Mouse (Mus musculus): ENCODE measurements at regions not wholly inside any gene's neighbourhood (a gene's known extent, or its start where the extent isn't known, plus 50 kb on each side); places are given as distances from the start of the nearest gene placed in this dataset.
"Not testable (repeated sequence)": the region's sequence is repeated elsewhere in the genome, so short reads cannot be mapped to it uniquely, and the experiment has no call there.

GRCm38 (mm10) chr13:42000966-42001365 lies 50.9 kb upstream of the Hivep1 start:
- DNase-seq = no peak

GRCm38 (mm10) chr13:41997883-41998282 lies 53.9 kb upstream of the Hivep1 start:
- no peak for DNase-seq

GRCm38 (mm10) chr13:41994126-41994525 lies 57.7 kb upstream of the Hivep1 start:
- peak; percentile 22 for DNase-seq

GRCm38 (mm10) chr13:41975918-41976317 lies 75.9 kb upstream of the Hivep1 start:
- no peak for DNase-seq

GRCm38 (mm10) chr13:41962915-41963314 lies 88.9 kb upstream of the Hivep1 start:
- no peak for DNase-seq

- not testable (repeated sequence) for DNase-seq
Observed at GRCm38 (mm10) chr13:41960960-41961359, 90.9 kb upstream of the Hivep1 start.

GRCm38 (mm10) chr13:41957932-41958331 lies 93.9 kb upstream of the Hivep1 start:
- peak; percentile 67 for DNase-seq

GRCm38 (mm10) chr13:41955884-41956283 lies 95.9 kb upstream of the Hivep1 start:
- DNase-seq = no peak

- no peak for DNase-seq
Observed at GRCm38 (mm10) chr13:41955198-41955597, 96.6 kb upstream of the Hivep1 start.

GRCm38 (mm10) chr13:41952453-41952852 lies 99.4 kb upstream of the Hivep1 start:
- no peak for DNase-seq

GRCm38 (mm10) chr13:41948241-41948640 lies 100.8 kb upstream of the Adtrp start:
- no peak for DNase-seq

- DNase-seq = peak; percentile 18
Observed at GRCm38 (mm10) chr13:41932313-41933100, 85.0 kb upstream of the Adtrp start.

GRCm38 (mm10) chr13:41929768-41930167 lies 82.3 kb upstream of the Adtrp start:
- DNase-seq = peak; percentile 18

- not testable (repeated sequence) for DNase-seq
Observed at GRCm38 (mm10) chr13:41925851-41926250, 78.4 kb upstream of the Adtrp start.

GRCm38 (mm10) chr13:41925211-41925610 lies 77.7 kb upstream of the Adtrp start:
- DNase-seq = no peak

- no peak for DNase-seq
Observed at GRCm38 (mm10) chr13:41921178-41921577, 73.7 kb upstream of the Adtrp start.

- DNase-seq = no peak
Observed at GRCm38 (mm10) chr13:41918525-41918924, 71.0 kb upstream of the Adtrp start.

- DNase-seq = not testable (repeated sequence)
Observed at GRCm38 (mm10) chr13:41915816-41916215, 68.3 kb upstream of the Adtrp start.

GRCm38 (mm10) chr13:41910736-41911135 lies 63.3 kb upstream of the Adtrp start:
- no peak for DNase-seq

- DNase-seq = no peak
Observed at GRCm38 (mm10) chr13:41910236-41910635, 62.8 kb upstream of the Adtrp start.

- no peak for DNase-seq
Observed at GRCm38 (mm10) chr13:41907027-41907426, 59.5 kb upstream of the Adtrp start.

- DNase-seq = no peak
Observed at GRCm38 (mm10) chr13:41903286-41903685, 55.8 kb upstream of the Adtrp start.

GRCm38 (mm10) chr13:41899837-41900463 lies 52.5 kb upstream of the Adtrp start:
- peak; percentile 33 for DNase-seq

- no peak for DNase-seq
Observed at GRCm38 (mm10) chr13:41899281-41899680, 51.8 kb upstream of the Adtrp start.

All from lung, postnatal 36 days (tissue).